Mouse (Mus musculus) forelimb bud, embryonic 11.5 days (tissue): ENCODE results near the gene Pdia2.
A peak's percentile ranks its signal among the peaks of the same experiment; 100 is the strongest.

Experiments
- DNase-seq: peaks from one replicate; pipeline ENCODE4 v3.0.0-alpha.2; 2012; ENCODE audit warnings: low read depth, low spot score

The Pdia2 gene

DNA sequence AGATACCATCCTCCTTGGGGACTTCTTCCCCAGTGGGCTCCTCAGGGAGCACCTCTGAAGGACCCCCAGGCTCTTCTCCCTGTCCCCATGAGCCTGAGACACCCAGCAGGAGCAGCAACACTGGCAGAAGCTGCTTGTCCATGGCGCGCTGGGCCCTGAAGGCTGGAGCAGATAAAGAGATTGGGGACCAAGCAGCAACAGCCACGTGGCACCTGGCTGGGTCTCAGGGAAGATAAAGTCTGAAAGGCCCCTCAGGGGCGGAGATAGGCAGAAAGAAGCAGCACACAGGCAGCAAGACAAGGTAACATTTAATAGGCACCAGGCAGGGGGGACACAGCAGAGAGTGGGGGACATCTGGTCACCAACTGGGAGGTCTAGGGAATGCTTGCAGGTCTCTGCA lies at the start of gene Pdia2:
Gene Pdia2, minus strand, starts transcription at position 196 of the 400 bp plus-strand sequence.
- DNase-seq, result no peak

DNA sequence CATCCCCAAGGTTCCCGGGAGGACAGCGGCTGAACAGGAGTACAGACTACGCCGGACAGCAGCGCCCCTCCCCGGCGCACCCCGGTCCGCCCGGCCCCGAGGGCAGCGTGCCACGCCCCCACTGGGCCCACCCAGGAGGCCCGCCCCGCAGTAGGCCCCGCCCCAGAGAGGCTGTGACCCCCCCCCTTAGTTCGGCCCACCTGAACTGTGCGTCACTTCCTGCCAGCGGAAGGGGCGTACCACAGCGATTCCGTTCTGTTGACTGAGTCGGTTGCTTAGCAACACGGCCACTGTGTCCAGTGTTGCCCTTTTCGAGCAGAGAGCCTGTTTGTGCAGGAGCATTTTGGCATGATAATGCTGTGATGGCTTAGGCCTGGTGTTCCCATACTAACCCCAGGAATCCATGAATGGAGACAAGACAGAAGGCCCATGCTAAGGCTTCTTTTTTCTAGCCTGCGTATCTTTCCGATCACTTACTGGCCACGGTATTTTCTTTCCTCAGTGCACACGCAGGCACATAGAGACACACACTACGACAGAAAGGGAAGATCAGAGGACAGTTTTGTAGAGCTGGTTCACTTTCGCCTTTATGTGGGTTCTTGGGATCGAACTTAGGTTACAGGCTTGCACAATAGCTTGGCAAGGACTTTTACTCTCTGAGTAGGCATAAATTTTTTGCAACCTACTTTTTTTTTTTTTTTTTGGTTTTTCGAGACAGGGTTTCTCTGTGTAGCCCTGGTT lies 45.4 kb upstream of the Pdia2 start, which contains the start of gene Fam234a:
Gene Fam234a, minus strand, starts transcription at position 142 of the 741 bp plus-strand sequence.
- peak; percentile 96 for DNase-seq

DNA sequence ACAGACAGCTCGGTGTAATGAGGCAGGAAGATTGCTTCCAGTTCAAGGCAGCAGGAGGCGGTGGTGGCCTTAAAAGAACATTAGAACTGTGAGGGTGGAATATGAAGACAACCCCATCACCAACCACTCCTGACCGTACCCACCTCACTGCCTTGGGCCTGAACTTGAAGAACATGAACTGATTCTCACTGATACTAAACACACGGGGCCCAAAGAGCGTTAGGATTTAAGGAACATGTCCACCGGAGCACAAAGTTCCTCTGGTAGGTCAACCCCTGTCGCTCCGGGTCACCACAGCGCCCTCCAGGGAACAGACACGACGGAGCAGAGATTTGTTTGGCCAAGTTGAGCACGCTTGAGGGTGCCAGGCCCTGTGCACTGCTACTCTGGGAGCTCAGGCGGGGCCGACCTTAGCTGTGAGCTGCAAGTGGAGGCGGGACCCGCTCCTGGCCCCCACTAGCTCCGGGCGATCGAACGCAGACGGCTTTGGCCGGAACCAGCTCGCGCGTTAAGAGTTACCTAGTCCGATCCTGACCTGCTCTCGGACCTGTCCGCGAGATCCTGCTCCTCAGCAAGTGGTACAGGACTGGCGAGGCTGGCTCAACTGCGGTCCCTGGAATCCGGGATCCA lies 44.7 kb upstream of the Pdia2 start:
- peak; percentile 53 for DNase-seq

DNA sequence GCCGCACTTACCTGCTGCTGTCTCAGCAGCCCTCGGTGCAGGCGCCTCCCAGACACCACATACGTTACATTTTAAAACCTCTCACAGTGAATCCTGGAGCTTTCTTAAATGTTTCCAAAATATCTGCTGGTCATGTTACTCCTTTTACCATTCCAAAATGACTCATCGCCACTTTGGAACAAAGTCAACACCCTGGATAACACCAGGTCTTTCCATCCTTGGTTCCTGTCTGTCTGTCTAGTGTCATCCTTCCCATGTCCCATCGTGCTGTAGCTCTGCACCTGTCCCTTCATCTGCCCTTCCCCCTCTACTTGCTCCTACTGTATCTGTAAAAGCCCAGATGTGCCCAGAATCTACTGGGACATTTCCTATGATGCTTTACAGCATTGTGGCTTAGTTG lies 42.1 kb upstream of the Pdia2 start:
- no peak for DNase-seq

DNA sequence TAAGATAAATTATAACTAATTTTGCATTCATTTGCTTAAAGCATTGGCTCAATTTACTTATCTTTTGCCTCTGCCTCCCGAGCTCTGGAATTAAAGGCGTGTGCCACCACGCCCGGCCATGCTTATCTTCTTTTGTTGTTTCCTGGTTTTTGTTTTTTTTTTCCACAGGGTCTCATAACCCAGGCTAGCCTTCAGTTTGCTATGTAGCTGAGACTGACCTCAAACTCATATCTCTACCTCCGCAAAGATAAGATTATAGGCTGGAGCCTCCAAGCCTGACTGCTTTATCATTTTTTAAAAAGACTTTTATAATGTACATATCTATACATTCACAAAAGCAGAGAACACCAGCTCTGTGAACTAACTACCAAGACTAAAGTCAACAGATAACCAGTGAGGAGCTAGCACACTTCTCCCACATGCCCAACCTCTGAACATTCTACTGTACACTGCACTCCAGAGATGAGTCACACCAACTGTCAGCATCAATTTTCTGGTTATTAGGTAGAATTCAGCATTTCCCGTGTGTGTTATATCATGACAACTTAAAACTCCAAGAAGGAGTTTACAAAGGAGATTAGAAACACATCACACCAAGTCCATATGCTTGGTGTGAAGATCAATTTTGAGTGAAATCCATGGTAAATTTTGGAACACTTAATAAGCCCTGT lies 41.4 kb upstream of the Pdia2 start:
- DNase-seq, result no peak

DNA sequence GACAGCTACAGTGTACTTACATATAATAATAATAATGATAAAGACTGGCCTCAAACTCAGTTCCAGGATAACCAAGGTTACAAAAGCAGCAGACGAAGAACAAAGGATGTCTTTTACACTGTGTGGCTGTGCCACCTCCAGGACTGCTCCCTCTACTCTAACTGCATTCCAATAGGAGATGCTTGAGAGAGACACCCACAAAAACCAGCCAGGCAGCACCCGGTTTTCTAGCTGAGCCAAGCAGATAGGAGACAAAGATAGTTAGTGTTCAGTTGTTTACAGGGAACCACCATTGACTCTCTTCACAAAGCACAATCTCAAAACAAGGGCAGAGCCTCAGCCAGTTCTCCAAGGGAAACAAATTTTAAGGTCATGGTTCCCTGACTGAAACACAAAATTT lies 40.7 kb upstream of the Pdia2 start:
- no peak for DNase-seq

DNA sequence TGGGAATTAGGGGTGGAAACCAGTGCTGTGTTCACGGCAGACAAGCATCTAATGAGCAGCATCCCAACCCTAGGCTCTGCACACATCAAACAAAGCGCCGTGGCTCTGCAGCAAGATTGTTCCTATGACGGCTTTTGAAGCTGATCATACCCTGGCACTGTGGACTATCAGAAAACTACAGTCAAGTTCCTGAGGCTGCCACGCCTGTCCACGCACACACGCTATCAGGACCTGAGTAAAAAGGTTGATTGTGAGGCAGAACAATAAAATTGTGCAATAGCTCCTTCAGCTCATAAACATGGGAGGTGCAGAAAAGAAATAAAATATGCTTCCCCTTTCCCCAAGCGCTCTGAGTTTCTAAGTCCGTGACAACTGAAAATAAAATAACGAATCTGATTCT lies 38.8 kb upstream of the Pdia2 start:
- no peak for DNase-seq

DNA sequence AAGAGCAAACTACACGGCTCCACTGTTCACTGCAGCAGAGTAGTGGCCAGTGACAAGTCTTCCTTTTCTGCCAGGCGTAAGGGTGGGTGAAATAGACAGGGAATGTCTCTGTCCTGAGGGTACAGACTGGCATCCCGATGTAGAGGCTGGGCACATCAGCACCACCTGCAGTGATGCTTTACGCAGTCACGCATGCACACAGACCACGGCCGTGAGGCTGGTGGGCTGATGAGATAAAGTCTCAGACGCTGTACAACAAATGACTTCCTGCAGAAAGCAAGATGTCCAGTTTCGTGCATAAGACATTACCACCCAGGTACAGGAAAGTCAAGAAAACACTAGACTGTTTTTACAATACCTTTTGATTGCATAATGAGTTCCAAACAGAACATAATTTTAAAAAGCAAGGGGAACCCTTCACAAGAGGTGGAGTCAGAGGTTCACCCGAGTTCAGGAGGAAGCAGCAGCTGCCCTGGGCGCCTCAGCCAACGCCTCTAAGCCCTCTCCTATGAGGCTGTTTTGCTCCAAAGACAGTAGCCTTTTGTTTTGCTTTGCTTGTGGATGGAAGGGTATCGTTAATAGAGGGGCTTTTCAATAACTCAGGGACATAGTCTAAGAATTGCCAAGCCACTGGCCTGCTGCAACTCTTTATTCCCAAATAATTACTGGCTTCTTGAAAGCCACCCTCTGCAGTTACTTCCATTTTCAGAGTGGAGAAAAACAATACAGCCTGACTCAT lies 36.4 kb upstream of the Pdia2 start:
- DNase-seq, result no peak

DNA sequence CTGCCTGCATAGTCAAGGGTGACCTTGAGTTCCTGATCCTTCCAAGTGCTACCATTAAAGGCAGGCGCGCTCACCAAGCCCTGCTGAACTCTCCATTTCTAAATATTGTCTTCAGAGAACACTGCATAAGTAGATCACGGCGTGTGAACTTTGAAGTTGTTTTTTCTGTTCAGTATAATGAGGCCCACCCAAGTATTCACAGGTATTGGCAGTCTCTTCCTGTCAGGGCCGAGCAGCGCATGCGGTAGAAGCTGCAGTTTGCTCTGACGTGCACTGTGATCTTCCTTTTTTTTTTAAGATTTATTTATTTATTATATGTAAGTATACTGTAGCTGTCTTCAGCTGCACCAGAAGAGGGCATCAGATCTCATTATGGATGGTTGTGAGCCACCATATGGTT lies 35.5 kb upstream of the Pdia2 start:
- no peak for DNase-seq

DNA sequence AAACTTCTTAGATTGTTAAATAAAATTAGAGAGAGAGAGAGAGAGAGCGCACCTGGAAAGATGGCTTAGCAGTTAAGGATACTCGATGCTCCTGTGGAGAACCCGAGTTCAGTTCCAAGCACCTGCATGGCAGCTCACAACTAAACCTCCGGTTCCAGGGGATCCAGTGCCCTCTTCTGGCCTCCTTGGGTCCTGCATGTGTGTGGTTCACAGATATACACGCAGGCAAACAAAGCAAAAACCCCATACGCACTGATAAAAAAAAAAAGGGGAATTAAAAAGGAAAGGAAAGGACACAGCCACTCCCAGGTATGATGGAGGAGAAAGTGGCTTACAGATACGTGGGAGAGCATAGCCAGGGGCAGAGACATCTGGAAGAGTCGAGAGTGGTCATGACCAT lies 34.0 kb upstream of the Pdia2 start:
- no peak for DNase-seq

DNA sequence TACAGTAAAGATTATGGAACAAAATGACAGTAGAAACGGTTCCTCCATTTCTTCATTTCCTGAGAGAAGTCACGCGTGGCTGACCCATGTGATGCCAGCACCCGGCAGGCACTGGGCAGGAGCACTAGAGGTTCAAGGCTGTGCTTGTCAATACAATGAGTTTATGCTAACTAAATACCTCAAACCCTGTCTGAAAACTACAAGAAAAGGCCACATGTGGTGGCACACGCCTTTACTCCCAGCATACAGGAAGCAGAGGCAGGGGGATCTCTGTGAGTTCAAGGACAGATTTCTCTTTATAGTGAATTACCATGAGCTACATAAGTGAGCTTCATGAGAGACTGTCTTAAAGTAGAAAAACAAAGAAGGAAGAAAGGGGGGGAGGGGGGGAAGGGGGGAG lies 32.3 kb upstream of the Pdia2 start:
- DNase-seq, result no peak

DNA sequence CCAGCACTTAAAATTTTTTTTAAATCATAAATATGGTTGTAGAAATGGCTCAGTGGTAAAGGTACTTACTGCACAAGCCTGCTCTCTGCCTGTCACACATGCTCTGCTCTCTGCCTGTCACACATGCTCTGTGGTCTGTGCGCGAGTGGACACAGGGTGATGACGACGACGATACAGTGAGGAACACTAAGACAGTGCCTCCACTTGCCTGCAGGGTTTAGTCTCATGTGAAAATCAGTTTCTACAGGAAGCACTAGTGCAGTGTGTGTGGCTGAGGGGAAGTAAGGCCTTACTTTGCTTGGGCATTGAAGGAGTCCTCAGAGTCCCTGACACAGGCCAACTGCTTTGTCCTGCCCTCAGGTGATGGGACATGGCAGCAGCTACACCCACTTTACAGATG lies 30.9 kb upstream of the Pdia2 start:
- no peak for DNase-seq

DNA sequence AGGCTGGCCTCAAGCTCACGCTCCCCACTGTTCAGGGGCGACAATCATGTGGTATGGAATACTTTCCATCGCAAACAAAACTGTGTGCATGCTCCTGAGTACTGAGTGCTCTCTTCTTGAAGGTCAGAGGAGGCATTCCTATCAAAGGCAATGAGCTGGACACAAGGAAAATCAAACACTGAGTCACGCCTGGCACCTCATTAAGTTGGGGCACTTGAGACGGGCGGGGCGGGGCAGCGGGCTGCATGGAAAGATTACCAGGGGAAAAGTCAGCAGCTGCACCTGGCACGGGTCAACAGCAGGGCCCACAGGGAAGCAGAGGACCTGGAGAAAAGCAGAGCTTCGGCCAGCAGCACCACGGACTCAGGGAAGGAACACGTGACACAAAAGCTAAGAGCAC lies 26.3 kb upstream of the Pdia2 start:
- no peak for DNase-seq

DNA sequence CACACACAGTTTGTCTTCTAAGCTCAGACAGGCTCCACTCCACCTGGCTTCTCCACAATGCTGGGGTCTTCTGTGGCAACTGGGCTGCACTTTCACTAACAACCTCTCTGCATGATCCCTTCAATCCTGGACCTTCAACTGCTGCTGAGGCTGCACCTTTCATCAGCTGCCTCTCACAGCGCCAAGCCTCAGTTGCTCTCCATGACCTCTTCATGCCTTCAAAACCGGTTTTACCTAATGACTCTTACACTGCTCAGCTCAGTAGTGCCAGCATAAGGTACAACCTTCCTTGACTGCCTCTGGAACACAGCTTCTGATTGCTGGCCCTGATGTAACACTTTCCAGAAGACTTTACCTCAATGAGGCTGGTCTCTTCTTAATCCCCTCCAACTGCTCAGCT lies 22.6 kb upstream of the Pdia2 start:
- no peak for DNase-seq

DNA sequence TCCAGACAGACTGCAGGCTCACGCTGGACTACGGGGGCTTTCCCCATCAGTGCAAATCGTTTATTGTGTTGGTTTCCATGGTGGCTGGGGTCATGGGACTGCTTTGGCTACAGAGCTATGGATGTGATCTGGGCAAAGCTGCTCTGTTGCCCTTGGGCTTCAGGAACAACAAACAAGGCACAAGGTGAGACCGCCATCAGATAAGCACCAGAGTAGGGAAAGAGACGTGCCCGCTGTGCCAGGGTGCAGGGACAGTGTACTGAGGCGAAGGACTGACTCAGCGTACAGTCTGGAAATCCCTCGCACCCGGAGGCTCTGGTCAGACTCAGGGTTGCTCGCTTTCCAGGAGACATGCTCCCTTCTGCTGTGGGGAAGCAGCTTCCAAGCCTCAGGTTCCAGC lies 13.8 kb upstream of the Pdia2 start:
- no peak for DNase-seq

DNA sequence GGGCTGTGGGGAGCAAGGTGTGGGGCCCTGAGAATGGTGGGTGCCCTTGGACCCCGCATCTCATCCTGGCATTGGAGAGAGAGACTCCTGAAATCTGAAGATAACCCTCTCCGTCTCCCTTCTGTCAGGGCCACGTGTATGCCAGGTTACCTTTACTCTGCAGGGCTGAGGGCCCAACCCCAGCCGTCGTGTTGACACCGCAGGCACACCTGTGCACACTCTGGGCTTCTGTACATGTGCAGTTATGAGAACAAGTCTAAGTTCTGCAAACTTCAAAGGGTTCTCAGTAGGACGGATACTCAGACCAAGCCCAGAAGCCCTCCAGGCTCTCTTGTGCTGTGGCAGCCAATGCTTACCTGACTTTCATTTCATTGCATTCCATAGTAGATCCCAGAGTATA lies 13.4 kb upstream of the Pdia2 start:
- DNase-seq, result no peak

DNA sequence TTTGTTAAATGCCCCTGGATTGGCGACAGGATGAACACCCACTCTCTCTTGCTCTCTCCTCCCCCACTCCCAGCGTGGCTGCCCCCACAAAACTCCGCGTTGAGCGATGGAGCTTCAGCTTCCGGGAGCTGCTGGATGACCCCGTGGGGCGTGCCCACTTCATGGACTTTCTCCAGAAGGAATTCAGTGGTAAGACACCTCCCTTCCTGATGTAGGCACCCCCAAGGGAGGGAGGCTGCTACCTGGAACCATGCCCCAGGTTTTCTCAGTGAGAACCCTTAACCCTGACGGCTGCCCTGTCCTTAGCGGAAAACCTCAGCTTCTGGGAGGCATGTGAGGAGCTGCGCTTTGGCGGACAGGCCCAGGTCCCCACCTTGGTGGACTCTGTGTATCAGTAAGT lies 8.8 kb upstream of the Pdia2 start, which contains the start of gene Arhgdig:
Gene Arhgdig, minus strand, starts transcription at position 101 of the 400 bp plus-strand sequence.
- no peak for DNase-seq

DNA sequence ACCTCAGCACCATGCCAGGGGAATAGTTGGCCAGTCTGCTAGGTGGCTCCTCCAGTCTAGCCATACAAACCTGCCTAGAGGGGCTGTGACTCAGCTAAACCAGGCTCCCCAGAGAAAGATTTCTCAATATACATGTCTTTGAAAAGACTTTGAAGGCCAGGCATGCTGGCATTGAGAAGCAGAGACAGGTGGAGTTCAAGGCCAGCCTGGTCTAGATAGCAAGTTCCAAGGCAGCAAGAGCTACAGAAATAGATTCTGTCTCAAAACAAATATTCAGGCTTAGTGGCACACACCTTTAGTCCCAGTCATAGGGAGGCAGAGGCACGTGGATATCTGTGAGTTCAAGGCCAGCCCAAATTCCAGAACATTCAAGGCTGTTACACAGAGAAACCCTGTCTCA lies 7.5 kb upstream of the Pdia2 start:
- DNase-seq, result no peak

DNA sequence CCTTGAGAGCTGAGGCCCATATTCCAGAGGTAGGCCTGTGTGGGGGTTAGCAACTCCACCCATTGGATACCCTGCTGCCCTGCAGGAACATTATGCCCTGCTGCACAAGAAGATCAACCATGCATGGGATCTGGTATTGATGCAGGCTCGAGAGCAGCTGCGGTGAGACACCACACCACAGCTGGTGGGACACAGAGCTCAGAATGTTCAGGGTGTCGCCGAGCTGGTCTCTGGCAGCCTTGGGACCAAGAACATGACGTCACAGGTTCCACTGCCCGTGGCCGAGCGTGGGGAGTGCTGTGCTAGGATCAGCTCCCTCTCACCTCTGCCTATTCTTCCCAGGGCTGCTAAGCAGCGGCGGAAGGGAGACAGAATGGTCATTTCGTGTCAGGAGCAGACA lies 5.9 kb upstream of the Pdia2 start:
- DNase-seq, result no peak

DNA sequence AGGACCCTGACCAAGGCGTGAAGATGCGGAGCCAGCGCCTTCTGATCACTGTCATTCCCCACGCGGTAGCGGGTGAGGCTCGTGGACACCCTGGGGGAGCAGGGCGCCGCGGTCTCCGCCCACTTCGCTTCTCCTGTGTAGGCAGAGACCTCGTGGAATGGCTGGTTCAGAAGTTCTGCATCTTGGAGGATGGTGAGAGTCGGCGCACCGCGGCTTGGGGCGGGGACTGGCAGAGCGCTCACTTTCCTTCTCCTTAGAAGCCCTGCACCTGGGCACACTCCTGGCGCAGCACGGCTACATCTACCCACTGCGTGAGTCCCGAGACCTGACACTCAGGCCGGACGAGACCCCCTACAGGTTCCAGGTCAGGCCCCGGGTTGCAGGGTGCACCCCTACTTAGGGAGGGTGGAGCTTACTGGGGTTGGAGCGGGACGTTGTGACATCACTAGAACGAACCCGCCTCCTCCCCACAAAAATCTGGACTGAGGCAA lies 4.5 kb upstream of the Pdia2 start:
- no peak for DNase-seq

DNA sequence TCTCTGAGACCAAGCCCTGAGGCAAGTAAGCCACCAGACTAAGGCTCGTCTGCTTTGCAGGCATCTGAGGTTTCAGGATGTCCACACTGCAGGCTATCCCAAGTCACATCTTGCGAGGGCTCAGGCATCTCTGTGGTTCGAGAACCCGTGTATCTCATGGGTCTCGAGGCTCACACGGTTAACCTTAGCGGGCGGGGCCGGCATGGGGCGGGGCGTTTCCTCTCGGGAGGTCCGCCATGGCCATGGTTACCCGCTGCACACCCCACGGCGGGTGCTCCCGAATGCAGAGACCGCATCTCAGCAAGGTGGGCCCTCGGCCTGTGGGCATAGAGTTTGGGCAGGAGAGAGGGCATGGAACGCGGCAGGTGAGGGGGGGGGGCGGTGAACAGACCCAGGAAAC lies 3.9 kb upstream of the Pdia2 start, which contains the start of gene Rgs11:
Gene Rgs11, plus strand, starts transcription at position 215 of the 400 bp plus-strand sequence.
- DNase-seq, result no peak

DNA sequence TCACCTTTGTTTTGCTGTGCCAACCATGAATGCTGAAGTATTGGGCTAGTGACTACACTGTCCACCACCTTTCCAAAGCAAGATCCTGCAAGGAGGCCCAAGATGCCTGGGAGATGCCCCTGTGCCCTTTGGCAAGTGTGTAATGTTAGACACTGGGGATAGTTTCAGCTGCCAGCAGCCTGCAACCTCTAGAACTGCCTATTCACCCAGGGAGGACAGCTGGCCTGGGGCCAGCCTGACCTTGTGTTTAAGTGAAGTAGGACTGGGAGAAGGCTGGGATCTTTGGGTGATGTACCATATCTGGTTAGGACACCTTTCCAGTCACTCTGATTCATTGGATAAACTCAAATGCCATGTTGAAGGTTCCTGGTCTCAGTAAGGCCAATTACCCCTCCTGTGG lies 3.1 kb upstream of the Pdia2 start:
- DNase-seq, result no peak
